Mouse (Mus musculus) neural tube, embryonic 13.5 days (tissue): ENCODE data around the gene Azin2. TPM values are rescaled to one million over a fixed set of nuclear protein-coding genes. Genes with fewer than 3 reads are reported as not detected.

Experiments used
- ATAC-seq: fragments of 200-750 bp; cut with Nextera tagmentation; 2 replicates; pipeline ENCODE4 v1.8.0; 2017; ENCODE audit warnings: low read depth, mild to moderate bottlenecking, moderate TSS enrichment, moderate library complexity
- H3K27ac ChIP-seq: fragments of 300-500 bp; sonication (generic); replicated peaks from 2 replicates; pipeline ENCODE4 v1.5.1; 2015; ENCODE audit warnings: moderate library complexity, mild to moderate bottlenecking, inconsistent platforms
- H3K27me3 ChIP-seq: fragments of 300-500 bp; sonication (generic); 2 replicates; pipeline ENCODE4 v1.6.1; 2015; ENCODE audit warnings: mild to moderate bottlenecking, inconsistent platforms
- H3K36me3 ChIP-seq: fragments of 300-500 bp; sonication (generic); 2 replicates; pipeline ENCODE4 v1.6.1; 2015; ENCODE audit warnings: mild to moderate bottlenecking, inconsistent platforms
- H3K4me1 ChIP-seq: fragments of 300-500 bp; sonication (generic); replicated peaks from 2 replicates; pipeline ENCODE4 v1.6.1; 2015; ENCODE audit warnings: inconsistent platforms
- H3K4me2 ChIP-seq: fragments of 300-500 bp; sonication (generic); 2 replicates; pipeline ENCODE4 v1.6.1; 2015; ENCODE audit warnings: inconsistent platforms, mild to moderate bottlenecking, moderate library complexity
- H3K4me3 ChIP-seq: fragments of 300-500 bp; sonication (generic); 2 replicates; pipeline ENCODE4 v1.5.1; 2015; ENCODE audit warnings: mild to moderate bottlenecking, inconsistent platforms
- H3K9ac ChIP-seq: fragments of 300-500 bp; sonication (generic); 2 replicates; pipeline ENCODE4 v1.6.1; 2015; ENCODE audit warnings: moderate library complexity, mild to moderate bottlenecking, inconsistent platforms
- H3K9me3 ChIP-seq: fragments of 300-500 bp; sonication (generic); 2 replicates; pipeline ENCODE4 v1.6.1; 2016; ENCODE audit warnings: inconsistent platforms
- WGBS: fragments of 180-500 bp; shearing (Covaris S2); methylation state at CpG from one replicate; pipeline ENCODE4 v1.1.7; 2015; 5-methylcytosine and 5-hydroxymethylcytosine counted together
- polyA plus RNA-seq: library from polyadenylated mRNA; unstranded; fragments of >200 nt; fragmentation: Nextera tagmentation; extraction: Ambion mirVana; gene quantifications from 2 replicates; pipeline ENCODE4 v1.2.1, GENCODE M21; 2015

Gene Azin2
- polyA plus RNA-seq, 1 experiment from 2014 or later = 16.9 TPM

- no peak for ATAC-seq
- Histone ChIP-seq H3K4me1 (peaks cover 11% of the 10 kb centered on the region; the same call in 1 of the 2 replicates), H3K4me2 (no peak overlapping the region), H3K27ac (no peak overlapping the region), H3K36me3 (no peaks in the 10 kb centered on the region), H3K9ac (no peak overlapping the region), H3K27me3 (peaks cover 11% of the 10 kb centered on the region; the same call in 1 of the 2 replicates), H3K4me3 (no peak overlapping the region), H3K9me3 (no peaks in the 10 kb centered on the region)
- WGBS = 92% methylated on average over 3 of the region's 3 CpGs
Measured at GRCm38 (mm10) chr4:128923603-128924002, 38.6 kb downstream of the Azin2 start.

- H3K36me3 ChIP-seq = no peaks in the 10 kb centered on the region
- H3K4me3 ChIP-seq = no peak overlapping the region
- peaks cover 9% of the 10 kb centered on the region for H3K4me1 ChIP-seq
- no peak overlapping the region for H3K9ac ChIP-seq
- H3K27ac ChIP-seq = no peak overlapping the region
- H3K9me3 ChIP-seq = no peaks in the 10 kb centered on the region
- H3K4me2 ChIP-seq = no peak overlapping the region
- peaks cover 19% of the 10 kb centered on the region for H3K27me3 ChIP-seq
- WGBS = 24% methylated on average over 10 of the region's 10 CpGs
- no peak for ATAC-seq
Measured at GRCm38 (mm10) chr4:128919106-128919505, 43.1 kb downstream of the Azin2 start.

- Histone ChIP-seq H3K9ac (no peak overlapping the region), H3K4me3 (no peak overlapping the region), H3K9me3 (no peaks in the 10 kb centered on the region), H3K27me3 (peaks cover 13% of the 10 kb centered on the region), H3K27ac (no peak overlapping the region), H3K4me1 (peaks cover 14% of the 10 kb centered on the region), H3K4me2 (no peak overlapping the region), H3K36me3 (no peaks in the 10 kb centered on the region)
- 66% methylated on average over 3 of the region's 3 CpGs for WGBS
- no peak for ATAC-seq
Measured at GRCm38 (mm10) chr4:128918187-128918586, 44.1 kb downstream of the Azin2 start.

DNA sequence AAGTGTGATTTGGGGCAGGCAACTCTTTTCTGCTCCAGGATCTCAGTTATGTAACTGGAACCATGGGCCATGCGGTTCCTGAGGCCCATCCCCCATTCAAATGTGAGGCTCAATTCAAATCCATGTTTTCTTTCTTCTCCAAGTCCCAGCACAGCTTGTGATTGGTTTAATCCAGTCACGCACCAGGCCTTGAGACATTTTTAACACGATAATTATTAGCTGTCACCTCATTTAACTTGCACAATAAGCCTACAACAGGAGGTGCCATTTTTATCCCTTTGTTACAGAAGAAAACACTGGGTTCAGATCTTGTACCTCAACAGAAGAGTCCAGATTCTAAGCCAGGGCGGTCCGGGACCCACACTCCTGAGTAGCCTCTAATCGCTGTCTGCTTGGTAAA is 44.5 kb downstream of the Azin2 start:
- no peak overlapping the region for H3K9ac ChIP-seq
- H3K27ac ChIP-seq = no peak overlapping the region
- ATAC-seq = no peak
- H3K4me2 ChIP-seq = no peak overlapping the region
- peaks cover 8% of the 10 kb centered on the region for H3K27me3 ChIP-seq
- no peaks in the 10 kb centered on the region for H3K36me3 ChIP-seq
- peaks cover 16% of the 10 kb centered on the region for H3K4me1 ChIP-seq
- H3K4me3 ChIP-seq = no peak overlapping the region
- no peaks in the 10 kb centered on the region for H3K9me3 ChIP-seq
- WGBS = 81% methylated on average over 6 of the region's 6 CpGs

DNA sequence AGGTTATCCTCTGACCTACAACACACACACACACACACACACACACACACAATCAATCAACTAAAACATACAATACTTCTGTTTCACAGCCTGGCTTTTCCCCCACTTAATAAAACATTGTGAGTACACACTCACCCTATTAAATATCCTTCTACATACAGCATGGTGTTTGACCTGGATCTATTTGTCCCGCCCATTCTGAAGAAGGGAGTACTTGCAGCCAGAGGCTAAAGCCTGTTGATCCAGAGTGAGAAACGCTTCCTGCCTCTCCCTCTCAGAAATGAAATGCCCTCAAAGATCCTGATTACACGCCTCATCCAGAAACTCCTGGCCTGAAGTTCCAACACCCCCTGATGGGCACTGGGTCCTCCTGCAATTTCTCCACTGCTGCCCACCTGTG is 45.1 kb downstream of the Azin2 start:
- no peak for ATAC-seq
- H3K27ac ChIP-seq = no peak overlapping the region
- H3K9ac ChIP-seq = no peak overlapping the region
- WGBS = 76% methylated on average over 3 of the region's 3 CpGs
- peaks cover 8% of the 10 kb centered on the region; the same call in 1 of the 2 replicates for H3K27me3 ChIP-seq
- peaks cover 16% of the 10 kb centered on the region for H3K4me1 ChIP-seq
- no peaks in the 10 kb centered on the region for H3K9me3 ChIP-seq
- H3K4me2 ChIP-seq = no peak overlapping the region
- H3K4me3 ChIP-seq = no peak overlapping the region
- H3K36me3 ChIP-seq = peaks cover 1% of the 10 kb centered on the region; the same call in 1 of the 2 replicates

- no peak overlapping the region for H3K9ac ChIP-seq
- WGBS = 21% methylated on average over 4 of the region's 4 CpGs
- H3K27ac ChIP-seq = 0 out of 2 replicates have a peak overlapping the region, but pooled peaks have one; percentile 23
- peaks cover 13% of the 10 kb centered on the region for H3K4me1 ChIP-seq
- no peak overlapping the region for H3K4me2 ChIP-seq
- no peaks in the 10 kb centered on the region for H3K9me3 ChIP-seq
- peaks cover 29% of the 10 kb centered on the region for H3K36me3 ChIP-seq
- no peak overlapping the region for H3K4me3 ChIP-seq
- ATAC-seq = no peak
- peaks cover 8% of the 10 kb centered on the region; the same call in 1 of the 2 replicates for H3K27me3 ChIP-seq
Measured at GRCm38 (mm10) chr4:128913794-128914193, 48.4 kb downstream of the Azin2 start.

DNA sequence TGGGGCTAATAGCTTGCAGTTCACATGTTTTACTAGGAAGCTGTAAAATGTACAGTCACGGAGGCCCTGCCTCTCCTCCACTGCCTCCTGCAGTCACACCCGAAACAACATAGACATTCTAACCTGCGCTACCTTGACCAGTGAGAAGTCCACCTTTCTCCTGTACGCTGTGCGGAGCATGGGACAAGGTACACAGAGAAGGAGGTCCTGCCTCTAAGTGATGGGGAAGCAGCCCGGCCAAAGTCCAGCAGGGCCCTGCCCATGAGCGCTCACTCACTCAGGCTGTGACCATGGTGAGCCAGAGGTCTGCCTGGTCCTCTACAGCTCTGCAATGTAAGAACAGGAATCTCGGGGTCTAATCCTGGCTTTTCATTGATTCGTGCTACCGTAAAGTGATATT is 50.2 kb downstream of the Azin2 start:
- Histone ChIP-seq H3K9me3 (no peaks in the 10 kb centered on the region), H3K9ac (no peak overlapping the region), H3K36me3 (peaks cover 31% of the 10 kb centered on the region), H3K27ac (no peak overlapping the region), H3K4me3 (no peak overlapping the region), H3K27me3 (peaks cover 8% of the 10 kb centered on the region; the same call in 1 of the 2 replicates), H3K4me1 (peaks cover 13% of the 10 kb centered on the region), H3K4me2 (no peak overlapping the region)
- WGBS = 89% methylated on average over 10 of the region's 10 CpGs
- no peak for ATAC-seq

DNA sequence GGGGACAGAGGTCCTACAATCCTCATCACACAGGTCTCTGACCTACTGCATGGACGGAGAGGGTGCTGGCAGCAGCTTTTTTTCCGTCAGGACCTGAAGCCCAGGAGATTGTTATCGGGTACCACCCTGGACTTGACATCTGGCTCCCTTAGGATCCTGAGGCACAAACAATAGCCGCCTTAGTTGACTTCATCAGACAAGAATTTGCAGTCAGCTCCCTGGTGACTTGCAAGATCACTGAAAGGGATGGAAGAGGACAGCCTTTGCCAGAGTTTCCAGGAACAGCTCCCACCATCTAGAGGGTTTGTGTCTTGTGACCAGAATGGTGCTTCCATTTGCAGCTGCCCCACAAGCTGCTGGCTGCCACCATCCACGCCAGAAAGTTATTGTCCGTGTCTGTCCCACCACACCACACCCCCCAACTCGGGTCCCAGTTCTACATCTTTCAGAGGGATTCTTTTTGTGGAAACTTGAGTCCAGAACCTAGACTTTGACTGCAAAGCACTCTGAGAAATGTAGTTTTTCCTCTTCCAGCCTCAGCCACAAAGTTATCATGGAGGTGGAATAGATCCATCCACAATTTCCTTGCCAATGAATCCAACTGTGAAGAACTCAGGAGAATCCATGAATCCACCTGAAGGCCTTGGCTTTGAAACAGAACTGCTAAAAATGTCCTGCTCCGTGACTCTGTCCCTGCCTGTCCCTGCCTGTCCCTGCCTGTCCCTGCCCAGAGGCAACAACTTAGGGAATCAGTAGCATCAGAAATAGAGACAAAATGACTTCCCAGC is 51.8 kb downstream of the Azin2 start:
- Histone ChIP-seq H3K9ac (no peak overlapping the region), H3K4me2 (no peak overlapping the region), H3K4me1 (peaks cover 22% of the 10 kb centered on the region), H3K36me3 (peaks cover 31% of the 10 kb centered on the region), H3K4me3 (no peak overlapping the region), H3K27me3 (peaks cover 5% of the 10 kb centered on the region; the same call in 1 of the 2 replicates), H3K9me3 (no peaks in the 10 kb centered on the region), H3K27ac (no peak overlapping the region)
- no peak for ATAC-seq
- WGBS = 78% methylated on average over 8 of the region's 8 CpGs

GRCm38 (mm10) chr4:128909378-128909831 is 52.8 kb downstream of the Azin2 start:
- no peak for ATAC-seq
- H3K27me3 ChIP-seq = no peaks in the 10 kb centered on the region

DNA sequence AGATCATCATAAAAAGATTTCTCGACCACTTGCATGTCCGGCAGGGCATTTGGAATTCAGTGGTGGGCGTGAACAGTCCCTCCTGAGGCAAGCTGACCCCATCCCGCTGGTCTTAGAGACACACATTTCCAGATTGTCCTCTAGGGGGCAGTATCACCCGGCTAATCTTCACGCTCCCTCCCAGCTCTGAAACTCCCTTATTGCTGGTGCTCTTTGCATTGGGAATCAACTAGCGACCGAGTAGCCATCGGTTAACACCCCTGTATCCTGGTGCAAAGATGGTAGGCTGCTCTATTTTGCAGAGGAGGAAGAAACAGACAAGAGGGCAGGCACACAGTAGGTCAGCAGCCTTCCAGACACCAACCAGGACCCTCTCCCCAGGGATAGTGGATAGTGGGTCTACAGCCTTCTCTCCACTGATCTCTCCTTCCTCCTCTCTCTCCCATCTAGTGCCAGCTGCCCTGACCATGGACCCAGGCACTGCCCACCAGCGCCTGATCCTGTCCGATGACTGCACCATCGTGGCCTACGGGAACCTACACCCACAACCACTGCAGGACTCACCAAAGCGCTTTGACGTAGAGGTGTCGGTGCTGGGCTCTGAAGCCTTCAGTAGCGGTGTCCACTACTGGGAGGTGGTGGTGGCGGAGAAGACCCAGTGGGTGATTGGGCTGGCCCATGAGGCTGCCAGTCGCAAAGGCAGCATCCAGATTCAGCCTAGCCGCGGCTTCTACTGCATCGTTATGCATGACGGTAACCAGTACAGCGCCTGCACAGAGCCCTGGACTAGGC is 53.5 kb downstream of the Azin2 start:
- Histone ChIP-seq H3K36me3 (peaks cover 38% of the 10 kb centered on the region), H3K27ac (no peak overlapping the region), H3K4me3 (no peak overlapping the region), H3K9ac (no peak overlapping the region), H3K9me3 (no peaks in the 10 kb centered on the region), H3K4me2 (no peak overlapping the region), H3K4me1 (peaks cover 39% of the 10 kb centered on the region), H3K27me3 (no peaks in the 10 kb centered on the region)
- 62% methylated on average over 24 of the region's 24 CpGs for WGBS
- ATAC-seq = no peak

More at GRCm38 (mm10) chr4:128909378-128909831, 52.8 kb downstream of the Azin2 start:
- Histone ChIP-seq H3K4me1 (peaks cover 33% of the 10 kb centered on the region), H3K9me3 (no peaks in the 10 kb centered on the region), H3K9ac (no peak overlapping the region), H3K36me3 (peaks cover 35% of the 10 kb centered on the region), H3K4me3 (no peak overlapping the region), H3K27ac (no peak overlapping the region), H3K4me2 (no peak overlapping the region)
- 90% methylated on average over 14 of the region's 14 CpGs for WGBS

GRCm38 (mm10) chr4:128907238-128907968 is 54.8 kb downstream of the Azin2 start:
- Histone ChIP-seq H3K9ac (peak overlapping the region; percentile 43; the same call in 1 of the 2 replicates), H3K4me3 (no peak overlapping the region), H3K27me3 (no peaks in the 10 kb centered on the region), H3K9me3 (no peaks in the 10 kb centered on the region), H3K4me2 (no peak overlapping the region), H3K36me3 (peaks cover 51% of the 10 kb centered on the region), H3K27ac (peak overlapping the region; percentile 61; the same call in 1 of the 2 replicates), H3K4me1 (peaks cover 37% of the 10 kb centered on the region)
- 68% methylated on average over 12 of the region's 12 CpGs for WGBS
- ATAC-seq = no peak
